Mouse (Mus musculus) embryonic facial prominence, embryonic 15.5 days (tissue): ENCODE measurements at regions not wholly inside any gene's neighbourhood (a gene's known extent, or its start where the extent isn't known, plus 50 kb on each side); places are given as distances from the start of the nearest gene placed in this dataset.

Source experiments
- ATAC-seq: fragments of 200-750 bp; cut with Nextera tagmentation; 2 replicates; pipeline ENCODE4 v1.8.0; 2017; ENCODE audit warnings: low read depth, moderate TSS enrichment; ENCODE audit not compliant: insufficient number of reproducible peaks, low FRiP score, low TSS enrichment
- H3K27ac ChIP-seq: fragments of 300-500 bp; sonication (generic); replicated peaks from 2 replicates; pipeline ENCODE4 v1.5.1; 2015; ENCODE audit warnings: mild to moderate bottlenecking, inconsistent platforms
- H3K27me3 ChIP-seq: fragments of 300-500 bp; sonication (generic); 2 replicates; pipeline ENCODE4 v1.6.1; 2015; ENCODE audit warnings: inconsistent platforms
- H3K36me3 ChIP-seq: fragments of 300-500 bp; sonication (generic); 2 replicates; pipeline ENCODE4 v1.6.1; 2015; ENCODE audit warnings: mild to moderate bottlenecking, inconsistent platforms
- H3K4me1 ChIP-seq: fragments of 300-500 bp; sonication (generic); 2 replicates; pipeline ENCODE4 v1.6.1; 2015; ENCODE audit warnings: inconsistent platforms
- H3K4me2 ChIP-seq: fragments of 300-500 bp; sonication (generic); replicated peaks from 2 replicates; pipeline ENCODE4 v1.6.1; 2015; ENCODE audit warnings: mild to moderate bottlenecking, inconsistent platforms
- H3K4me3 ChIP-seq: fragments of 300-500 bp; sonication (generic); replicated peaks from 2 replicates; pipeline ENCODE4 v1.5.1; 2015; ENCODE audit warnings: mild to moderate bottlenecking, inconsistent platforms
- H3K9ac ChIP-seq: fragments of 300-500 bp; sonication (generic); 2 replicates; pipeline ENCODE4 v1.6.1; 2015; ENCODE audit warnings: inconsistent platforms
- H3K9me3 ChIP-seq: fragments of 300-500 bp; sonication (generic); replicated peaks from 2 replicates; pipeline ENCODE4 v1.6.1; 2016; ENCODE audit warnings: inconsistent platforms
- WGBS: fragments of 180-500 bp; shearing (Covaris S2); methylation state at CpG from one replicate; pipeline ENCODE4 v1.1.7; 2015; 5-methylcytosine and 5-hydroxymethylcytosine counted together

DNA sequence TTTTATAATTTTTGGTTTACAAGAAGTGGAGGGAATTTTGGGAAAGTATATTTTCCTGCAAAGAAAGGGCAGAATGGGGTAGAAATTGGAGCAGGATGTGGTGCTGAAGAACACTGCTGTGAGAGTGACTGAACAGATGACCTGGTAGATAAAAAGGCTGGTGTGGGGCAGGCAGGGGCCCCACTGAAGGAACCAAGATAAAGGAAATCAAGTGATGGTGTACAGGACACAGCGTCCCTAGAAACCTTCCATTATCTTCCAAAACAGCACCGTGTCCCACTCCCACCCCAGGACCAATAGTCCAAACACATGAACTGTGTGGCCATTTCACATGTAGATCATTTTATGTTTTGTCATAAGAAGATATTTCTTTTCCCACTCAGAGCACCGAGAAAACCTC lies 224.2 kb downstream of the Pmp22 start:
- no peaks in the 10 kb centered on the region for H3K27me3 ChIP-seq
- no peak overlapping the region for H3K27ac ChIP-seq
- 0 out of 2 replicates have a peak, but pooled peaks cover 7% of the 10 kb centered on the region for H3K4me1 ChIP-seq
- no peak for ATAC-seq
- H3K9ac ChIP-seq: no peak overlapping the region
- no peaks in the 10 kb centered on the region for H3K36me3 ChIP-seq
- H3K4me2 ChIP-seq: no peak overlapping the region
- no peak overlapping the region for H3K4me3 ChIP-seq
- H3K9me3 ChIP-seq: no peaks in the 10 kb centered on the region
- WGBS: 84% methylated on average over 3 of the region's 3 CpGs

DNA sequence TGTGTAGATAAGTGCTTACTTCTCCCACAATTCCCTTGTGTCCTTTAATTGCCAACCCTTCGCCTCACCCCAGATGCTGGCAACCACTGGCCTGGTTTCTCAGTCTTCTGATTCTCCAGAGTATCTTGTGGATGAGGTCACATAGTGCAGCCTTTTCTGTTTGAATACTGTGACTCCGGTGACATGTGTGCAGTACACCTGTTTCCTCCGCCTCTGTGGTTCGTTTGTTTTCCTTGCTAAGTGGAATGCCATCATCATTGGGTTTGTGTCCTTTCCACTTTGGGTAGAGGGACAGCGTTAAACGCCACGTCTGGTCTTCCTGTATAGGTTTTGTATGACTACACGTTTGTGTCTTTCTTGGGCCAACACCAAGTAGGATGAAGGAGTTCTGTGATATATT lies 224.9 kb downstream of the Pmp22 start:
- no peaks in the 10 kb centered on the region for H3K9me3 ChIP-seq
- no peaks in the 10 kb centered on the region for H3K27me3 ChIP-seq
- no peaks in the 10 kb centered on the region for H3K36me3 ChIP-seq
- H3K4me2 ChIP-seq: no peak overlapping the region
- no peak overlapping the region for H3K9ac ChIP-seq
- ATAC-seq: no peak
- 87% methylated on average over 8 of the region's 8 CpGs for WGBS
- no peak overlapping the region for H3K27ac ChIP-seq
- H3K4me1 ChIP-seq: 0 out of 2 replicates have a peak, but pooled peaks cover 7% of the 10 kb centered on the region
- no peak overlapping the region for H3K4me3 ChIP-seq

DNA sequence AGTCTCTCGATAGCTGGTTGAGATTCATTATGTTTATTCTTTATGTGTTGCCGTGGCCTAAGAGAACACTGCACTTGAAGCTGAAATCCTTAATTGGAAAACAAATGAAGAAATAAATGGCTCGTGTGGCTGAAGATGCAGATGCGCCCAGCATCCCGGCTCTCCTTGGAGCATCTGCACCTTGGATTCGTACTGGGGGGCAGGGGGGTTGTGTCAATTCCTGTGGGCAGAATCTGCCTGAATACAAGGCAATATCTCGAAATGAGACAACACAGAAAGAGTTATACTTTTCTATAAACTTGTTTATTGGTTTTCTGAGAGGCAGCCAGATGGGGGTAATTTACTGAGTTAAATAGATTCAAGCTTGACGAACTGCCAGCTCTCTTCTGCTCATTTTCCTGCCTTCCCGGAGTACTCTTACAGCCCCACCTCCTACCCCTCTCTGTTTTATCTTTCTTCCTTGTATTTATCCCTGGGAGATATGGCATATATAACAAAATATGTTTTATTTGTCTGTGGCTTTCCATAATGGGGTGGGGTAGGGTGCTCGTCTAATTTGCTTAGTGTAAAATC lies 229.1 kb downstream of the Pmp22 start:
- Histone ChIP-seq H3K36me3 (no peaks in the 10 kb centered on the region), H3K4me1 (no peaks in the 10 kb centered on the region), H3K9me3 (no peaks in the 10 kb centered on the region), H3K4me2 (no peak overlapping the region), H3K27ac (no peak overlapping the region), H3K27me3 (no peaks in the 10 kb centered on the region; the same call in 1 of the 2 replicates), H3K4me3 (no peak overlapping the region), H3K9ac (no peak overlapping the region)
- 50% methylated on average over 10 of the region's 10 CpGs for WGBS
- no peak for ATAC-seq

DNA sequence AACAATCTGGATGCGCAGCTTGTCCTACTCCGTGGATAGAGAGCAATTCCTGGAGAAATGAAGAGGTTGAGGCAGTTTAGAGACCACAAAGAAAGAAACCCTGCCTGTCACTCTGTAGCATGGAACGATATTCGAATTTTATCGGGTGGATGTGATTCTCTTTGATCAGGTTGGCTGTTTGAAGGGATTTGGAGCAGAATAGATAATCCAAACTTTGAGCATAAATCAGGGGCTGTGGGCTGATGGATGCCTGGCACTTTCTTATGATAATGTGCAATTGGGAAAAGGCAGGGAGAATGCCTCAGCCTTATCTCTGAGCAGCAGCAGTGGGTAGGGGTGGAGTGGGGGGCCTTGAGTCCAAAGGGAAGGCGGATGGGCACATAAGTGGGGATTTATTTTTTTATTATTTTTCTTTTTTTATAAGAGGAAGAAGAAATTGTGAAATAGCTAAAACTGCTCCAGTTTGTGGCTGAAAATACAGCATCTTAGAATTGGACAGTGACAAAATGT lies 239.0 kb downstream of the Pmp22 start:
- Histone ChIP-seq H3K27me3 (no peaks in the 10 kb centered on the region), H3K4me3 (no peak overlapping the region), H3K4me2 (no peak overlapping the region), H3K36me3 (no peaks in the 10 kb centered on the region), H3K9ac (no peak overlapping the region), H3K9me3 (no peaks in the 10 kb centered on the region), H3K4me1 (no peaks in the 10 kb centered on the region), H3K27ac (no peak overlapping the region)
- 88% methylated on average over 6 of the region's 6 CpGs for WGBS
- no peak for ATAC-seq

DNA sequence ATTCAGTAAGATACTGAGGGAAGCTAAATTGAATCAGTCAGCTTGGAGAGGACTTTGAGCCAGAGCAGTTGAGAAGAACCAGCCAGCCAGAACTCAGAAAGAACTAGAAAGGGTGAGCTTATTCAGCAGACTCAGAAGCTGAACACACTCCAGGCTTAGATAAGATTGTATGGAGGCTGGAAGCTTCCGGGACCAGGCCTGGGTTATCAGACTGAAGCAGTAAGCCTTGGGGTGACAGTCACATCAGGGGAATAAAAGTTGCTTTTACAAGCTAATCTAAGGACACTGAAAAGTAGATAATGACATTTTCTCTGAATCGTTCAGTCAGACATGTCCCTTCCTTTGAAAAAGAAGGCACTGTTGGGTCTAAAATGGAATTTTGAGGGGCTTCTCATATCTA lies 240.7 kb downstream of the Pmp22 start:
- no peak overlapping the region for H3K9ac ChIP-seq
- H3K4me3 ChIP-seq: no peak overlapping the region
- no peak overlapping the region for H3K27ac ChIP-seq
- no peaks in the 10 kb centered on the region for H3K4me1 ChIP-seq
- H3K9me3 ChIP-seq: no peaks in the 10 kb centered on the region
- no peaks in the 10 kb centered on the region for H3K27me3 ChIP-seq
- ATAC-seq: no peak
- WGBS: 83% methylated on average over 2 of the region's 2 CpGs
- H3K4me2 ChIP-seq: no peak overlapping the region
- no peaks in the 10 kb centered on the region for H3K36me3 ChIP-seq

DNA sequence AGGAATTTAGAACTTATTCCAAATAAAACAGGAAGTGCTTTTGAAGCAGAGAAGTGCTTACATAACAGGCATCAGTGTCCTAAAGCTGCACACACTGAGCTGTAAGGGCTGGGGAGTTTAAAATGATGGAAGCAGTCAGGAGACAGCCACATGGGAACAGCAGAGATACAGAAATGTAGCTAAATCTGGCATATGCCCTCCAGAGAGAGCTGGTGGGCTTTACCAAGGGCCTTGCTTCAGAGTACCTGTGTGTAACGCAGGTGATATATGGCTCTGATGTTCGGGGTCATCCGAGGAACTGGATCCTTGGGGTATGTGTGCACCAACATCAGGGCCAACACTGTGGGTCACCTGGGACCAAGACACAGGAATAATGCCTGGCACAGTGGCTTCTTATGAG lies 247.5 kb downstream of the Pmp22 start:
- 0 out of 2 replicates have a peak overlapping the region, but pooled peaks have one; percentile 28 for H3K27ac ChIP-seq
- no peak for ATAC-seq
- no peaks in the 10 kb centered on the region for H3K36me3 ChIP-seq
- peaks cover 7% of the 10 kb centered on the region for H3K4me1 ChIP-seq
- no peaks in the 10 kb centered on the region for H3K27me3 ChIP-seq
- WGBS: 95% methylated on average over 3 of the region's 3 CpGs
- no peak overlapping the region for H3K9ac ChIP-seq
- H3K4me2 ChIP-seq: no peak overlapping the region
- no peaks in the 10 kb centered on the region for H3K9me3 ChIP-seq
- H3K4me3 ChIP-seq: no peak overlapping the region

DNA sequence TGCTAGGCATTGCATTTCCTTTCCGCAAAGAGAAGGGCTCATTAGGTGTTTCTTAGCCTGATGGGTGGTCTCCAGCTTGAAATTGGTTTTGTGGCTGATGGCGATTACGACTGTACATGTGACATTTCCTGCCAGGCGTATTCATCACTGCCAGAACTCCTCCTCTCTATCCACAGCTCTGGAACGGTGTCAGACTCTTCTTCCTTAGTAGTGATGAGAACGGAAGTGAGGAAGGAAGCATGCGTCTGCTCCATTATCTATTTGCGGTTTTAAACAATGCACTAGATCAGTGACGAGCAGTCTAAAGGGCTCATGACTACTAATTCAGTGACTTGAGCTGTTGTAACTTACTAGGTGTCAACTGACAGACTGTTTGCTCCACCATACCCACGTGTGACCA lies 248.2 kb downstream of the Pmp22 start:
- no peak overlapping the region for H3K4me3 ChIP-seq
- ATAC-seq: no peak
- 70% methylated on average over 10 of the region's 10 CpGs for WGBS

DNA sequence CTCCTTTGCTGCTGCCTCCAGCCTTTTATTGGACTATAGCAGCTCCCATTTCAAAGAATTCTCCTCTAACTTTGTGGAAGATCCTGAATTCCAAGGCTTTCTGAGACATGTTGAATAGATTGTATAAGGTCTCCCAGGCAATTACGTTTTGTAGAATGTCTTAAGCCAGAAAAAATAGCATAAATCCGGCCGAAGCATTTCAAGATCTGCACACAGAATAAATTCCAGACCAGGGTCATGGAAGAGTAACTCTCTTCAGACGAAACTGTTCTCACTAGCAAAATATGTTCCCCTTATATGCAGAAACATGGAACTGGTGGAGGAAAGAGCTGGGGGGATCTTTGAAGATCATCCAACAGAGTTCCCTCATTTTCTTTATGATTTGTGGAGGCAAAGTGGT lies 259.5 kb downstream of the Pmp22 start:
- 38% methylated on average over 4 of the region's 4 CpGs for WGBS
- no peak for ATAC-seq

More for the DNA sequence above, 248.2 kb downstream of the Pmp22 start:
- no peaks in the 10 kb centered on the region for H3K27me3 ChIP-seq
- H3K4me1 ChIP-seq: peaks cover 7% of the 10 kb centered on the region
- H3K36me3 ChIP-seq: no peaks in the 10 kb centered on the region
- H3K9ac ChIP-seq: no peak overlapping the region
- no peak overlapping the region for H3K4me2 ChIP-seq
- 0 out of 2 replicates have a peak overlapping the region, but pooled peaks have one; percentile 28 for H3K27ac ChIP-seq
- H3K9me3 ChIP-seq: no peaks in the 10 kb centered on the region

DNA sequence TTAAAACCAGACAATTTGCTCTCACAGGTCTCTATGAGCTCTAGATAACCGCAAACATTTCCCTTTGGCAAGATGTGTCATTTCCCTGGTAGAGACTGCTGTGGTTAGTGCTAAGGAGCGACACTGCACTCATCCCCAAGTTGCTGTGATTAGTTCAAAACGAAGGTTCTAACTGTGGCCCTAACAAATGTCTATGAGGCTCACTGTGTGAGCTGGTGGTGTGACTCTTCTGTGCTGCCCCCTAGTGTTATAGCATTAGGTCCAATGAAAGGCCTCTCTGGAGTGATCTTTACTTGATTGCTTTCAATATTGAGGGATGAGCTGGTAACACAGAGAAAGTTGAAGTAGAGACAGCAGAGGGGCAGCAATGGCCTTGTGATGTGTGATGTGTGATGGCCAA lies 262.7 kb downstream of the Pmp22 start:
- Histone ChIP-seq H3K36me3 (no peaks in the 10 kb centered on the region), H3K4me2 (no peak overlapping the region), H3K27ac (no peak overlapping the region), H3K9me3 (no peaks in the 10 kb centered on the region), H3K27me3 (no peaks in the 10 kb centered on the region), H3K4me1 (0 out of 2 replicates have a peak, but pooled peaks cover 6% of the 10 kb centered on the region), H3K9ac (no peak overlapping the region), H3K4me3 (no peak overlapping the region)
- no peak for ATAC-seq
- 59% methylated on average over 3 of the region's 3 CpGs for WGBS

More for the DNA sequence above, 259.5 kb downstream of the Pmp22 start:
- Histone ChIP-seq H3K9me3 (no peaks in the 10 kb centered on the region), H3K36me3 (no peaks in the 10 kb centered on the region), H3K4me3 (no peak overlapping the region), H3K4me2 (no peak overlapping the region), H3K9ac (no peak overlapping the region), H3K27ac (peak overlapping the region; percentile 58), H3K4me1 (0 out of 2 replicates have a peak, but pooled peaks cover 6% of the 10 kb centered on the region), H3K27me3 (no peaks in the 10 kb centered on the region)

DNA sequence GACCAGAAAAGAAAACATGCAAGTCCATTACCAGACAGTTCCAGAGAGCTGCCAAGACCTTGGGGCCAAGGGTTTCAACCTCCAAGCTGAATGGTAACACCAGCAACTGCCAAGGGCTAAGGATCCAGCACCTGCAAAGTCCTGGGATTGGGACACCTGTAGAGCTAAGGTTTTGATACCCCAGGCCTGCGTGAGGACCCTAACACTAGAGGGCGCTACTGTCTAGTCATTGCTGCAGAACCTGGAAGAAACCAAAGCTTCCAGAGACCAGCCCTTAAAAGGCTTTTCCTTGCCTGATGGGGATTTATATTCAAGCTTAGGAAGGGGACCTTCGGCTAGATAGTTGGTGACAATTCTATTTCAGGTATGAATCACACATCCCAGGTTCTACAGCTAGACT lies 263.6 kb downstream of the Pmp22 start:
- H3K9me3 ChIP-seq: no peaks in the 10 kb centered on the region
- no peak overlapping the region for H3K27ac ChIP-seq
- H3K4me2 ChIP-seq: no peak overlapping the region
- H3K4me3 ChIP-seq: no peak overlapping the region
- no peak for ATAC-seq
- H3K27me3 ChIP-seq: no peaks in the 10 kb centered on the region
- no peaks in the 10 kb centered on the region for H3K36me3 ChIP-seq
- 0 out of 2 replicates have a peak, but pooled peaks cover 6% of the 10 kb centered on the region for H3K4me1 ChIP-seq
- WGBS: 66% methylated on average over 3 of the region's 3 CpGs
- H3K9ac ChIP-seq: no peak overlapping the region

DNA sequence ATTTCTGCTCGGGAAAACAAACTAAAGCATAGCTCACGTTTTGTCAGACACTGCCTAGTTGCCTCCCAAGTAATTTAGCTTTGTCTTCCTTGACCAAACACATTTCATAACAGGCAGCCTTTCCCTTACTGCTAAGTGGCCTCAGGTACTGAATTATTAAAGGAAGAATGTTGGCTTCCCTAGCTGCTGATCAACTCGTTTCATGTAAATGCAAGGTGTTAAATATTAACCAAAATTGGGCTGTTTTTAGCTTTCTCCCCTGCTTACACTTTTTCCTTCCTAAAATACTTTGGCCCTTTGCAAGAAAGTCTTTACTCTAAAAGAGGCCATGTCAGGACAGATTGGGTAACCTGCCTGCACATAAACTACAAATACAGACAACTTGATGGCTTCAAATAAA lies 265.4 kb downstream of the Pmp22 start:
- H3K36me3 ChIP-seq: no peaks in the 10 kb centered on the region
- H3K27ac ChIP-seq: no peak overlapping the region
- H3K4me3 ChIP-seq: no peak overlapping the region
- 52% methylated on average over 3 of the region's 3 CpGs for WGBS
- no peak for ATAC-seq
- no peak overlapping the region for H3K4me2 ChIP-seq
- H3K4me1 ChIP-seq: no peaks in the 10 kb centered on the region
- no peaks in the 10 kb centered on the region for H3K9me3 ChIP-seq
- H3K27me3 ChIP-seq: no peaks in the 10 kb centered on the region
- no peak overlapping the region for H3K9ac ChIP-seq

DNA sequence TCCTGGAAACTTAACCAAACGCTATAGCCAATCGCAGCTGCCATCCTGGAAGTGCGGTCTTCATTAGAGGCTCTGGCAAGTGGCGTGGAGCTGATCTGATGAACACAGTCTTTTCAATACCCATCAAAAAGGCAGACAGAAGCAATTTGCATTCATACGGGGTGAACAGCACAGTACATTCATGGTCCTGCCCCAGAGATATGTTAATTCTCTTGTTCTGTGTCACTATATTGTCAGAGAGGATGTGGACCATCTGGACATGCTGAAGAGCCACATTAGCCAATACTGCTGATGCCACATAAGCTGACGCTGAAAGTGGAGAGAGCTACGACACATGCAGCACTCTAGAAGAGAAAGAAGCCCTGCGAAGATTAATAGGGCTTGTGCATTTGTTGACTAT lies 267.6 kb downstream of the Pmp22 start:
- no peaks in the 10 kb centered on the region for H3K36me3 ChIP-seq
- no peaks in the 10 kb centered on the region for H3K9me3 ChIP-seq
- no peak overlapping the region for H3K4me3 ChIP-seq
- no peak overlapping the region for H3K4me2 ChIP-seq
- no peak overlapping the region for H3K9ac ChIP-seq
- no peak overlapping the region for H3K27ac ChIP-seq
- no peaks in the 10 kb centered on the region for H3K27me3 ChIP-seq
- 78% methylated on average over 8 of the region's 8 CpGs for WGBS
- ATAC-seq: no peak
- no peaks in the 10 kb centered on the region for H3K4me1 ChIP-seq
